Mouse (Mus musculus) ES-Bruce4 (cell line): ENCODE measurements around the gene Susd4. TPM values are rescaled to one million over a fixed set of nuclear protein-coding genes. Genes with fewer than 3 reads are reported as not detected.

ENCODE experiments used
- H3K27ac ChIP-seq: 2 replicates; pipeline ENCODE4 v1.5.1; 2012; ENCODE audit warnings: low read length, inconsistent platforms; ENCODE audit not compliant: insufficient read depth
- H3K27me3 ChIP-seq: 2 replicates; pipeline ENCODE4 v1.6.1; 2012; ENCODE audit warnings: mild to moderate bottlenecking, low read length, inconsistent platforms; ENCODE audit not compliant: control insufficient read depth, poor library complexity, insufficient read depth, severe bottlenecking
- H3K36me3 ChIP-seq: 2 replicates; pipeline ENCODE4 v1.6.1; 2012; ENCODE audit warnings: inconsistent platforms, mild to moderate bottlenecking, low read length, moderate library complexity; ENCODE audit not compliant: control insufficient read depth, poor library complexity, insufficient read depth, severe bottlenecking
- H3K4me1 ChIP-seq: one replicate; pipeline ENCODE4 v1.8.1; 2011; ENCODE audit warnings: low read length; ENCODE audit not compliant: control insufficient read depth, insufficient read depth
- H3K4me3 ChIP-seq: 2 replicates; pipeline ENCODE4 v1.5.1; 2011; ENCODE audit warnings: low read depth, mild to moderate bottlenecking, low read length
- H3K9ac ChIP-seq: 2 replicates; pipeline ENCODE4 v1.6.1; 2012; ENCODE audit warnings: low read depth, mild to moderate bottlenecking, inconsistent platforms; ENCODE audit not compliant: poor library complexity, severe bottlenecking
- H3K9me3 ChIP-seq: replicated peaks from 2 replicates; pipeline ENCODE4 v1.6.1; 2012; ENCODE audit warnings: mild to moderate bottlenecking, low read length, inconsistent platforms; ENCODE audit not compliant: control insufficient read depth, poor library complexity, insufficient read depth, severe bottlenecking
- CTCF ChIP-seq: IDR thresholded peaks from one replicate; pipeline ENCODE4 v1.8.1; 2011; ENCODE audit warnings: low read depth, low read length
- EP300 ChIP-seq: IDR thresholded peaks from 2 replicates; pipeline ENCODE4 v1.6.1; 2011; ENCODE audit warnings: low read depth, low read length; ENCODE audit not compliant: insufficient read depth
- POLR2A ChIP-seq: IDR thresholded peaks from one replicate; pipeline ENCODE4 v1.8.1; 2011; ENCODE audit warnings: low read length; ENCODE audit not compliant: insufficient read depth
- polyA plus RNA-seq: library from polyadenylated mRNA; stranded (reverse); fragments of >200 nt; gene quantifications from 2 replicates; pipeline ENCODE4 v1.2.4, GENCODE M21; 2011; ENCODE audit warnings: low read depth; ENCODE audit not compliant: missing spikeins, insufficient read depth, insufficient read length

Gene Susd4
- polyA plus RNA-seq, 1 experiment: 24.6 TPM

- H3K27me3 ChIP-seq: no peaks in the 10 kb centered on the region
- H3K27ac ChIP-seq: no peak overlapping the region
- no peak overlapping the region for H3K9ac ChIP-seq
- H3K4me3 ChIP-seq: no peak overlapping the region
- TF ChIP-seq POLR2A (no peak), EP300 (no peak), CTCF (no peak)
- peaks cover 5% of the 10 kb centered on the region for H3K9me3 ChIP-seq
- H3K4me1 ChIP-seq: no peaks in the 10 kb centered on the region
- no peaks in the 10 kb centered on the region for H3K36me3 ChIP-seq
Measured at GRCm38 (mm10) chr1:182867886-182868285, 104.2 kb downstream of the Susd4 start.

DNA sequence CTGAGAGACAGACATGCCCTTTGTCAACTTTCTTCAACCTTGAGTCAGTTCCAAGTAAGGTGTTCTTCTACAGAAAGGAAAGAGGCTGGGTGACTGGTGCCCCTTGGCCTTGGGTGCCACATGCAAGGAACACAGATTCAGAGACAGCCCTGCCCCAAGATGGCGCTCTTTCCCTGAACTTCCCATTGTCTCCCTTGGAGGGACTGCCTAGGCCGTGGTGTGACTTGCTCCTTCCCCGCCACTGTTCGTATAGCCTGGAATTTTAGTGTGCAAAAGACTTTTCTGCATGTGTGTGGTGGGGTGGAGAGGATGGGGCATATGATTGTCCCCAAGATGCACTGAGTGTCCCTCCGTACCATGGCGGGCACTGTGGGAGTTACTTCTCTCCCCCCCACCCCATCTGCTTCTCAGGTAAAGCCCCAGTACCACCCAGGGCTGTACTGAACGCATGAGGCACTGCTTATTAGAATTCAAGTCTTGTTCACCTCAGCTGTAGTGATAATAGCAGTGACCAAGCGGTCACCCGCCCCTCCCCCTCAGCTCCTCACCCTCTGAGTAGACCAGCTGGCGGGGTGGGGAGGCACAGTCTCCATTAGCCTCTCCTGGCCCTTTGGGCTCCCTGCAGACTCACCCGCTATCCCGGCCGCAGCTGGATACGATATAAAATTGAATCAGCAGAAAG, 104.9 kb downstream of the Susd4 start:
- H3K9me3 ChIP-seq: peaks cover 5% of the 10 kb centered on the region
- TF ChIP-seq EP300: no peak
- peak; percentile 57 for TF ChIP-seq CTCF
- no peak for TF ChIP-seq POLR2A
- H3K9ac ChIP-seq: no peak overlapping the region
- 0 out of 2 replicates have a peak overlapping the region, but pooled peaks have one; percentile 4 for H3K4me3 ChIP-seq
- H3K36me3 ChIP-seq: no peaks in the 10 kb centered on the region
- no peaks in the 10 kb centered on the region for H3K27me3 ChIP-seq
- no peak overlapping the region for H3K27ac ChIP-seq
- H3K4me1 ChIP-seq: no peaks in the 10 kb centered on the region

DNA sequence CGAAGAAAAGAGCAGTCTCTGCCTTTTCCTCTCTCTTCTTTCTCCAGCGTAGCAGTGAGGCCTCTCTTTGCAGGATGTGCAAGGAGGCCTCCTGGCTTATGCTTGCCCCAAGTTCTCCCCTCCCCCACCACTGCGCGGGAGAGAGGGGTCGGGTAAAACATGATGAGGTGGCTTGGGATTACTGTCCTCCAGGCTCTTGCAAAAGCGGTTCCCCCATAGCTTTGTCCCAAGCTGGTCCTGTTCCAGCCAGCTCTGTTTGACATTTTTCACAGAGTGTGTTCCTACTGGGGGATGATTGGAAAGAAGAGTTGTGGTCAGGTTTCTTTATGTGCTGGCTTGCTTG, 105.4 kb downstream of the Susd4 start:
- Histone ChIP-seq H3K4me3 (no peak overlapping the region), H3K36me3 (no peaks in the 10 kb centered on the region), H3K27me3 (no peaks in the 10 kb centered on the region), H3K9ac (no peak overlapping the region), H3K4me1 (no peaks in the 10 kb centered on the region), H3K9me3 (peaks cover 5% of the 10 kb centered on the region), H3K27ac (no peak overlapping the region)
- TF ChIP-seq CTCF (no peak), EP300 (no peak), POLR2A (no peak)

DNA sequence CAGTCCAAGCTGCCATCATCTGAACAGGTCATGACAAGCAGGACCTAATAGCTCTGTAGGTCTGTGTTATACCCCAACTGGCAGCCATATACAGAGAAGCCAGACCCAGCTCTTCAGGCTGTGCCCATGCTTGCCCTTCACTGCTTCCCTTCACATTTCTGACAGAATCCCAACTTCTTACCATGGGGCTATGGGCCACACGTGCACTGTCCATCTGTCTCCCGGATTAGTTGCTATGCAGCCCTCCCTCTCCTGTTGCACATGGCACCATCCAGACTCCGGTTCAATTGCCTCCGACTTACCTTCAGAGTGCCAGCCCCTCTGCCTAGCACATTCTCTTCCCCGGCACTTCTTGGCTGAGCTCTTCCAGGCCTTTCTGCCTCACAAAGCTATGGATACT, 114.5 kb downstream of the Susd4 start:
- H3K27me3 ChIP-seq: no peaks in the 10 kb centered on the region
- H3K9ac ChIP-seq: no peak overlapping the region
- no peaks in the 10 kb centered on the region for H3K36me3 ChIP-seq
- no peak overlapping the region for H3K4me3 ChIP-seq
- peaks cover 9% of the 10 kb centered on the region; the same call in 1 of the 2 replicates for H3K9me3 ChIP-seq
- no peak overlapping the region for H3K27ac ChIP-seq
- no peak for TF ChIP-seq POLR2A
- no peaks in the 10 kb centered on the region for H3K4me1 ChIP-seq

DNA sequence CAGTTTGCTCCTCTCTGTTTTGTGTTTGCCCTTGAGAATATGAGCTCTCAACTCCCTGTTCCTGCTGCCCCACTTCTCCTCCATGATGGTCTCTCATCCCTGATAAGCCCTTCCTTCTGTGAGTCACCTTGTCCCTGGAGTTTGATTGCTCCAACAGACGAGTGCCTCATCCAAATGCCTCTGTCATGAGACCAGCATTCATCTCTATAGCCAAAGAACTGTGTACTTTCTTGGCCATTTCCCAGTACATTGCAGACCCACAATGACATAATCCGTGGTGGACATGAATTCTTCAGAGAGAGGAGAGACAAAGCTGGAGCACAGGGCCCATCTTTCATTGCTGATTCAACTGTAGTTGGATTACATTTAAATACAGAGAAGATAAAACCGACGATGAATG, 115.1 kb downstream of the Susd4 start:
- TF ChIP-seq POLR2A: no peak
- TF ChIP-seq CTCF: no peak
- no peak for TF ChIP-seq EP300
- Histone ChIP-seq H3K4me3 (no peak overlapping the region), H3K27ac (no peak overlapping the region), H3K27me3 (no peaks in the 10 kb centered on the region), H3K9me3 (peaks cover 9% of the 10 kb centered on the region; the same call in 1 of the 2 replicates), H3K9ac (no peak overlapping the region), H3K36me3 (no peaks in the 10 kb centered on the region), H3K4me1 (no peaks in the 10 kb centered on the region)

- no peaks in the 10 kb centered on the region for H3K27me3 ChIP-seq
- no peak for TF ChIP-seq POLR2A
- no peak for TF ChIP-seq EP300
- TF ChIP-seq CTCF: no peak
- no peaks in the 10 kb centered on the region for H3K4me1 ChIP-seq
- no peak overlapping the region for H3K4me3 ChIP-seq
- no peaks in the 10 kb centered on the region for H3K36me3 ChIP-seq
- H3K9me3 ChIP-seq: peaks cover 9% of the 10 kb centered on the region; the same call in 1 of the 2 replicates
- no peak overlapping the region for H3K9ac ChIP-seq
- no peak overlapping the region for H3K27ac ChIP-seq
Measured at GRCm38 (mm10) chr1:182881246-182881645, 117.6 kb downstream of the Susd4 start.
